Mouse (Mus musculus) midbrain, embryonic 10.5 days (tissue): Measurements from ENCODE around the gene Hells. TPM values are rescaled to one million over a fixed set of nuclear protein-coding genes. Genes with fewer than 3 reads are reported as not detected.

Source experiments
- DNase-seq: peaks from one replicate; pipeline ENCODE4 v3.0.0-alpha.2; 2017; ENCODE audit warnings: low spot score
- H3K27ac ChIP-seq: fragments of 300-500 bp; sonication (generic); replicated peaks from 2 replicates; pipeline ENCODE4 v1.5.1; 2016; ENCODE audit warnings: mild to moderate bottlenecking
- H3K27me3 ChIP-seq: fragments of 300-500 bp; sonication (generic); 2 replicates; pipeline ENCODE4 v1.6.1; 2016; ENCODE audit warnings: low read depth, mild to moderate bottlenecking; ENCODE audit not compliant: poor library complexity, severe bottlenecking
- H3K36me3 ChIP-seq: fragments of 300-500 bp; sonication (generic); 2 replicates; pipeline ENCODE4 v1.6.1; 2016; ENCODE audit warnings: mild to moderate bottlenecking, moderate library complexity
- H3K4me1 ChIP-seq: fragments of 300-500 bp; sonication (generic); 2 replicates; pipeline ENCODE4 v1.6.1; 2016
- H3K4me3 ChIP-seq: fragments of 300-500 bp; sonication (generic); 2 replicates; pipeline ENCODE4 v1.5.1; 2016; ENCODE audit warnings: mild to moderate bottlenecking, moderate library complexity
- H3K9me3 ChIP-seq: fragments of 300-500 bp; sonication (generic); replicated peaks from 2 replicates; pipeline ENCODE4 v1.6.1; 2016; ENCODE audit warnings: mild to moderate bottlenecking
- WGBS: fragments of 180-500 bp; shearing (Covaris S2); methylation state at CpG from one replicate; pipeline ENCODE4 v1.1.7; 2016; 5-methylcytosine and 5-hydroxymethylcytosine counted together
- microRNA-seq: library from miRNA; unstranded; fragments of <30 nt; microRNA quantifications from one replicate; pipeline ENCODE4, GENCODE M21; 2017
- polyA plus RNA-seq: library from polyadenylated mRNA; unstranded; fragments of >200 nt; fragmentation: Nextera tagmentation; extraction: Ambion mirVana; gene quantifications from 2 replicates; pipeline ENCODE4 v1.2.1, GENCODE M21; 2016

Hells gene
- polyA plus RNA-seq, 1 experiment from 2014 or later = 102 TPM

- WGBS = 93% methylated on average over 6 of the region's 6 CpGs
- Histone ChIP-seq H3K36me3 (peaks cover 69% of the 10 kb centered on the region), H3K27ac (no peak overlapping the region), H3K4me1 (no peaks in the 10 kb centered on the region), H3K4me3 (no peak overlapping the region), H3K9me3 (no peaks in the 10 kb centered on the region), H3K27me3 (no peaks in the 10 kb centered on the region)
- DNase-seq = no peak
These were observed 40.0 kb downstream of the Hells start for GRCm38 (mm10) chr19:38970741-38971140.

- DNase-seq = no peak
- no peak overlapping the region for H3K27ac ChIP-seq
- no peaks in the 10 kb centered on the region for H3K27me3 ChIP-seq
- H3K4me1 ChIP-seq = no peaks in the 10 kb centered on the region
- H3K9me3 ChIP-seq = no peaks in the 10 kb centered on the region
- H3K36me3 ChIP-seq = peaks cover 50% of the 10 kb centered on the region
- no peak overlapping the region for H3K4me3 ChIP-seq
- WGBS = 67% methylated on average over 5 of the region's 5 CpGs
These were observed 41.9 kb downstream of the Hells start for GRCm38 (mm10) chr19:38972581-38972980.

- DNase-seq = no peak
- Histone ChIP-seq H3K27me3 (no peaks in the 10 kb centered on the region), H3K4me1 (no peaks in the 10 kb centered on the region), H3K9me3 (no peaks in the 10 kb centered on the region), H3K27ac (no peak overlapping the region), H3K36me3 (peaks cover 40% of the 10 kb centered on the region), H3K4me3 (no peak overlapping the region)
- 75% methylated on average over 7 of the region's 7 CpGs for WGBS
These were observed 43.0 kb downstream of the Hells start for GRCm38 (mm10) chr19:38973666-38974065.

GRCm38 (mm10) chr19:38976269-38976668, 45.6 kb downstream of the Hells start:
- H3K27me3 ChIP-seq = no peaks in the 10 kb centered on the region
- no peak for DNase-seq
- H3K27ac ChIP-seq = no peak overlapping the region
- no peak overlapping the region for H3K4me3 ChIP-seq
- H3K9me3 ChIP-seq = no peaks in the 10 kb centered on the region
- peaks cover 15% of the 10 kb centered on the region for H3K36me3 ChIP-seq
- H3K4me1 ChIP-seq = no peaks in the 10 kb centered on the region

GRCm38 (mm10) chr19:38981966-38982365, 51.3 kb downstream of the Hells start:
- no peaks in the 10 kb centered on the region for H3K4me1 ChIP-seq
- no peak overlapping the region for H3K27ac ChIP-seq
- no peak overlapping the region for H3K4me3 ChIP-seq
- no peaks in the 10 kb centered on the region for H3K36me3 ChIP-seq
- no peaks in the 10 kb centered on the region for H3K9me3 ChIP-seq
- 0% methylated on average over 1 of the region's 1 CpGs for WGBS
- H3K27me3 ChIP-seq = no peaks in the 10 kb centered on the region
- peak; percentile 58 for DNase-seq

GRCm38 (mm10) chr19:38998248-38998647, 67.5 kb downstream of the Hells start:
- Histone ChIP-seq H3K27ac (no peak overlapping the region), H3K36me3 (no peaks in the 10 kb centered on the region), H3K27me3 (no peaks in the 10 kb centered on the region), H3K4me1 (no peaks in the 10 kb centered on the region), H3K4me3 (no peak overlapping the region), H3K9me3 (no peaks in the 10 kb centered on the region; the same call in 1 of the 2 replicates)
- WGBS = 89% methylated on average over 4 of the region's 4 CpGs
- DNase-seq = no peak

- Histone ChIP-seq H3K27ac (no peak overlapping the region), H3K4me3 (no peak overlapping the region), H3K27me3 (no peaks in the 10 kb centered on the region), H3K36me3 (no peaks in the 10 kb centered on the region), H3K9me3 (no peaks in the 10 kb centered on the region), H3K4me1 (no peaks in the 10 kb centered on the region)
- WGBS = 96% methylated on average over 1 of the region's 1 CpGs
- DNase-seq = no peak
These were observed 68.0 kb downstream of the Hells start for GRCm38 (mm10) chr19:38998676-38999075.

GRCm38 (mm10) chr19:39005132-39005531, 74.4 kb downstream of the Hells start:
- no peak for DNase-seq
- 89% methylated on average over 1 of the region's 1 CpGs for WGBS

GRCm38 (mm10) chr19:39006715-39007114, 76.0 kb downstream of the Hells start, which contains the start of gene Cyp2c55:
TSS of gene Cyp2c55 (plus strand) at chr19:39007019.
- H3K36me3 ChIP-seq = no peaks in the 10 kb centered on the region
- no peak within 1 kb of the TSS for H3K4me3 ChIP-seq
- no peaks in the 10 kb centered on the region for H3K4me1 ChIP-seq
- no peaks in the 10 kb centered on the region for H3K27me3 ChIP-seq
- H3K27ac ChIP-seq = no peak within 1 kb of the TSS
- H3K9me3 ChIP-seq = no peaks in the 10 kb centered on the region
- no peak for DNase-seq

More at GRCm38 (mm10) chr19:39005132-39005531, 74.4 kb downstream of the Hells start:
- H3K4me3 ChIP-seq = no peak overlapping the region
- H3K27ac ChIP-seq = no peak overlapping the region
- H3K9me3 ChIP-seq = no peaks in the 10 kb centered on the region
- H3K27me3 ChIP-seq = no peaks in the 10 kb centered on the region
- H3K4me1 ChIP-seq = no peaks in the 10 kb centered on the region
- H3K36me3 ChIP-seq = no peaks in the 10 kb centered on the region

Small RNAs within 50 kb of the gene (microRNA-seq; reads per million reads assigned to microRNA genes)
- gene Gm23800 = not detected

Other genes with a start within 250 kb of the Hells start
- 9.3 and 9.7 TPM in 2 replicates for gene Noc3l, start 111.7 kb upstream of the Hells start, polyA plus RNA-seq
- gene Tbc1d12, start 94.3 kb upstream of the Hells start, polyA plus RNA-seq = 2.1 and 2.2 TPM in 2 replicates
- gene Cyp2c55, start 76.1 kb downstream of the Hells start, polyA plus RNA-seq = 0.06 TPM in 1 of 2 replicates, not detected in the other
- gene Cyp2c65, start 130.1 kb downstream of the Hells start, polyA plus RNA-seq = not detected in 2 replicates
- not detected in 2 replicates for gene Cyp2c66, start 183.0 kb downstream of the Hells start, polyA plus RNA-seq